Mouse (Mus musculus) ES-E14 (cell line): Measurements from ENCODE around the gene Frmd6. TPM values are rescaled to one million over a fixed set of nuclear protein-coding genes. Genes with fewer than 3 reads are reported as not detected.

Experiments
- DNase-seq: peaks from one replicate; pipeline ENCODE4 v3.0.0-alpha.2; 2013; ENCODE audit warnings: low read depth, low spot score
- H3K27ac ChIP-seq: 2 replicates; pipeline ENCODE4 v1.5.1; 2012; ENCODE audit warnings: low read depth, mild to moderate bottlenecking, low read length, moderate library complexity, mixed read lengths; ENCODE audit not compliant: poor library complexity, insufficient read depth, severe bottlenecking
- H3K36me3 ChIP-seq: 2 replicates; pipeline ENCODE4 v1.6.1; 2012; ENCODE audit warnings: mild to moderate bottlenecking, low read length, moderate library complexity, mixed read lengths; ENCODE audit not compliant: control insufficient read depth, poor library complexity, insufficient read depth, severe bottlenecking
- H3K4me1 ChIP-seq, 2 experiments: fragments of 150-350 bp in 1 of 2; sonication (generic) in 1 of 2; 2 replicates each; pipeline ENCODE4 v1.6.1; 2012; ENCODE audit warnings: low read length in 2 of 2, mild to moderate bottlenecking in 1 of 2, mixed read lengths in 1 of 2; ENCODE audit not compliant: control insufficient read depth in 2 of 2, insufficient read depth in 2 of 2, poor library complexity in 1 of 2
- H3K4me3 ChIP-seq, 2 experiments: fragments of 150-350 bp in 1 of 2; sonication (generic) in 1 of 2; 2 replicates each; pipeline ENCODE4 v1.5.1; 2012; ENCODE audit warnings: low read length in 2 of 2, low read depth in 1 of 2, mild to moderate bottlenecking in 1 of 2, mixed read lengths in 1 of 2; ENCODE audit not compliant: insufficient read depth in 1 of 2, poor library complexity in 1 of 2, severe bottlenecking in 1 of 2
- H3K9ac ChIP-seq: 2 replicates; pipeline ENCODE4 v1.6.1; 2012; ENCODE audit warnings: low read depth, mild to moderate bottlenecking, low read length, mixed read lengths; ENCODE audit not compliant: poor library complexity, insufficient read depth, severe bottlenecking
- H3K9me3 ChIP-seq: fragments of 150-350 bp; sonication (generic); 2 replicates; pipeline ENCODE4 v1.6.1; 2012; ENCODE audit warnings: low read depth, mild to moderate bottlenecking, low read length; ENCODE audit not compliant: control insufficient read depth, insufficient read depth
- CHD2 ChIP-seq: IDR thresholded peaks from 2 replicates; pipeline ENCODE4 v1.6.1; 2014; ENCODE audit warnings: mild to moderate bottlenecking, low read depth, low read length, inconsistent platforms
- HCFC1 ChIP-seq: IDR thresholded peaks from 2 replicates; pipeline ENCODE4 v1.6.1; 2012; ENCODE audit warnings: low read length, inconsistent platforms, borderline replicate concordance; ENCODE audit not compliant: insufficient read depth
- MAFK ChIP-seq: IDR thresholded peaks from 2 replicates; pipeline ENCODE4 v1.6.1; 2014; ENCODE audit warnings: mild to moderate bottlenecking, low read depth, low read length, inconsistent platforms; ENCODE audit not compliant: insufficient read depth
- ZC3H11A ChIP-seq: IDR thresholded peaks from 2 replicates; pipeline ENCODE4 v1.6.1; 2012; ENCODE audit warnings: low read depth, mild to moderate bottlenecking, inconsistent platforms, low read length, borderline replicate concordance
- ZNF384 ChIP-seq: IDR thresholded peaks from 2 replicates; pipeline ENCODE4 v1.6.1; 2012; ENCODE audit warnings: low read depth, low read length, inconsistent platforms
- in situ Hi-C, 2 experiments: fragments of 600-800 bp; cut with MboI; formaldehyde crosslinking; loops; one replicate each; pipeline ENCODE4 v1.15.1; 2025; ENCODE audit warnings: low sequenced_read_pairs in 2 of 2, inconsistent platforms in 1 of 2; ENCODE audit not compliant: unreplicated experiment in 2 of 2
- total RNA-seq: library from RNA; depleted of rRNA; stranded (reverse); fragments of 300-350 nt; gene quantifications from 2 replicates; pipeline ENCODE4 v1.2.3, GENCODE M21; 2012

The Frmd6 gene
- total RNA-seq, 1 experiment = 22.5 TPM

GRCm38 (mm10) chr12:70880396-70880975 lies 55.2 kb downstream of the Frmd6 start:
- H3K9me3 ChIP-seq = no peaks in the 10 kb centered on the region
- H3K9ac ChIP-seq = no peak overlapping the region
- no peak overlapping the region for H3K4me3 ChIP-seq
- DNase-seq = no peak
- no peak overlapping the region for H3K27ac ChIP-seq
- in situ Hi-C loops = no loop called here
- no peaks in the 10 kb centered on the region for H3K36me3 ChIP-seq
- no peak for TF ChIP-seq ZNF384
- no peak for TF ChIP-seq CHD2
- no peak for TF ChIP-seq MAFK
- TF ChIP-seq HCFC1 = no peak
- no peak for TF ChIP-seq ZC3H11A
- H3K4me1 ChIP-seq = no peaks in the 10 kb centered on the region

DNA sequence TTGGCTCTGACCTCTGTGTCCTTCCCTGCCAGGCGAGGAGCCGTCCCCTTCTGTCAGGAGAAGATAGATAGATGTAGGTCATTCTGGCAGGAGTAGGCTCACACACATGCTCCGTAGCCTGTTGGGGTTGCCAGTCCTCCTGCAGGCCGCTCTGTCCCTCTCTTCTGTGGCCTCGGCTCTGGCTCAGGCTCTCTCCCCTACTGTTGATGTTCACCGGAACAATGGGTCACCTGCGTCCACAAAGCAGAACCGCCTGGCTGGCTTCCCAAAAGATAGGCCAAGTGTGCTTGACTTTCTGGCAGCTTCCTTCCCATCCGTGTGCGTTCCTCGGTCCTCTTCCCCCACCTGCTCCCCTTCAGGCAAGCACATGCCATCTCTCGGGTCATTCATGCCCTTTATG lies 56.0 kb downstream of the Frmd6 start:
- no peaks in the 10 kb centered on the region for H3K9me3 ChIP-seq
- in situ Hi-C loops = no loop called here
- TF ChIP-seq ZNF384 = no peak
- TF ChIP-seq ZC3H11A = no peak
- TF ChIP-seq HCFC1 = no peak
- TF ChIP-seq MAFK = no peak
- no peak for TF ChIP-seq CHD2
- DNase-seq = no peak
- H3K27ac ChIP-seq = no peak overlapping the region
- H3K36me3 ChIP-seq = no peaks in the 10 kb centered on the region
- no peaks in the 10 kb centered on the region for H3K4me1 ChIP-seq
- H3K4me3 ChIP-seq = no peak overlapping the region
- H3K9ac ChIP-seq = no peak overlapping the region

DNA sequence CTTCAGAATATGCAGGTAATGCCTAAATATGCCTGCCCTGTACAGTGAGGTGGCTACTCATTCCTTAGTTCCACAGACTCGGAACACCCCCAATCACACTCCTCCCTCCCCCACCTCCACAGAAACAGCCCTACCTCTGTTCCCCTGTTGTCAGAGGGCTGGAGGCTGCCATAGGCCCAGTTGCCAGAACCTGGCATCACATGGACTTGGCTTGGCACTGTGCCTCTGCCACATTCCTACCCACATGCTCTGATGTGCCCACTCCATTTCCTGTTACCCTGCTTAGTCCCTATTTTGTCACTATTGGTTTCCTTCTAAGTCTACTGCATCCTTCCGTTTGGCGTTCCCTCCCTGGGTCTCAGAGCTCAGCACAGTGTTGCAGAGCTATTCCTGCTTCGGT lies 56.5 kb downstream of the Frmd6 start:
- TF ChIP-seq MAFK (no peak), CHD2 (no peak), ZNF384 (no peak), HCFC1 (no peak), ZC3H11A (no peak)
- Histone ChIP-seq H3K36me3 (no peaks in the 10 kb centered on the region), H3K4me3 (no peak overlapping the region), H3K9me3 (no peaks in the 10 kb centered on the region), H3K9ac (no peak overlapping the region), H3K27ac (no peak overlapping the region), H3K4me1 (no peaks in the 10 kb centered on the region)
- in situ Hi-C loops = no loop called here
- DNase-seq = no peak

DNA sequence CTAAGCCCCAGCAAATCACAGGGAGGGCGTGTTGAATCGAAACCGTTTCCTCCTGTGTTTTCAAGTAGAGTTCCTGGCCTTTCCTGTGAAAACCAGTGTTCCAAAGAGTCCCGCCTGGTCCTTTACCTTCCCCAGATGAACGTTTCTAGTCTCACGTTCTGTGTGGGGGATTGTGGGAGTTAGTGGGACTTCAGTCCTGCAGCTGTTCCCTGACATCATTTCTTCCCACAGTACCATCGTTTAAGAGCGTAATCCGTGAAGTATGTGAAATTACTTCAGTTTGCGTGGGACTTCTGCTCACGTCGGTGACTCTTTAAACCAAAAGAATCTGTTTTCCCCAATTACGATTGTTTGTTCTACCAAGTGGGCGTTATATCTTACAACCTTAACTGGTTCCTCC lies 57.8 kb downstream of the Frmd6 start:
- TF ChIP-seq MAFK (no peak), ZC3H11A (no peak), HCFC1 (no peak), ZNF384 (no peak), CHD2 (no peak)
- in situ Hi-C loops = no loop called here
- no peaks in the 10 kb centered on the region for H3K4me1 ChIP-seq
- no peaks in the 10 kb centered on the region for H3K36me3 ChIP-seq
- H3K4me3 ChIP-seq = no peak overlapping the region
- H3K27ac ChIP-seq = no peak overlapping the region
- DNase-seq = no peak
- H3K9me3 ChIP-seq = no peaks in the 10 kb centered on the region
- no peak overlapping the region for H3K9ac ChIP-seq

DNA sequence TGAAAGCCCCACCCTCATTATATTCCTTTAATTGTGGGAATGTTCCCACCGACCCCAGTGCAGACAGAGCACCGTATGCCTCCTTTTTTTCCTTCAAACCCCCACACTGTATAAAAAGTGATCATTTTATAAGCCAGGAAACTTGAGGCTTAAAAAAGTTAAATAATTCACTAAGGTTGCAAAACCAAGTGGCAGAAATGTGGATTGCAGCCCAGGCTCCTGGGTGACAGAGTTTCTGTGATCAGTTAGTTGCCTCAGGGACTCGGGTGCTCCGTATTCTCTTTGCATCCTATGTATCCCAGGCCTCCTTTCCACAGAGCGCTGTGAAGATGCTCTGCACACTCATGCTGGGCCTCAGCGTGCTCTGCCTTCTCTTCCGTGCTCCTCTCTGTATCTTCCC lies 58.8 kb downstream of the Frmd6 start:
- TF ChIP-seq CHD2 = no peak
- TF ChIP-seq ZNF384 = no peak
- no peak for TF ChIP-seq MAFK
- no peak for TF ChIP-seq HCFC1
- no peak for TF ChIP-seq ZC3H11A
- DNase-seq = no peak
- Histone ChIP-seq H3K4me3 (no peak overlapping the region), H3K27ac (no peak overlapping the region), H3K4me1 (no peaks in the 10 kb centered on the region), H3K36me3 (no peaks in the 10 kb centered on the region), H3K9me3 (no peaks in the 10 kb centered on the region), H3K9ac (no peak overlapping the region)
- in situ Hi-C loops = no loop called here
